In genomic region chr11:74522487-74523209, GRCm38 (mm10) we compare ENCODE assay signal across 9 mouse cellular contexts.
DNase-seq lines count a peak whose midpoint lies in the region; ATAC-seq and TF ChIP-seq lines count a peak whose summit lies in the region.
"Had no signal": no experiment of that assay in that cellular context is flagged by ENCODE, and none has a peak within 500 bp of the region (broad histone marks: within the 10 kb centered on the region; RNA-seq: fewer than 3 reads in every experiment).

No protein-coding gene starts in this region.

- H3K36me3 ChIP-seq in intestine, postnatal 0 days (ENCODE audit: control insufficient read depth, insufficient read depth): no peaks in the 10 kb centered on the region
- H3K36me3 ChIP-seq in liver, embryonic 13.5 days: no peaks in the 10 kb centered on the region
- H3K36me3 ChIP-seq in testis, adult 2 months (ENCODE audit: control insufficient read depth, insufficient read depth, low read length): no peaks in the 10 kb centered on the region

- H3K9ac ChIP-seq in intestine, postnatal 0 days (ENCODE audit: low read depth, low read length): peak overlapping the region; percentile 62
- peak overlapping the region; percentile 47 for H3K9ac ChIP-seq in liver, embryonic 13.5 days

- peak overlapping the region; percentile 91 for H3K27ac ChIP-seq in intestine, postnatal 0 days (ENCODE audit: low read depth, low read length)
- no peak overlapping the region; the same call in 1 of the 2 replicates for H3K27ac ChIP-seq in liver, embryonic 13.5 days
- H3K27ac ChIP-seq in testis, adult 2 months (ENCODE audit: control insufficient read depth, insufficient read depth, low read depth, low read length): no peak overlapping the region
- H3K27ac ChIP-seq: macrophage had no signal

- H3K4me2 ChIP-seq in intestine, postnatal 0 days (replicated peaks; ENCODE audit: low read depth): peak overlapping the region; percentile 92
- peak overlapping the region; percentile 78 for H3K4me2 ChIP-seq in liver, embryonic 13.5 days

- H3K4me1 ChIP-seq in intestine, postnatal 0 days (replicated peaks; ENCODE audit: control insufficient read depth, insufficient read depth, low read length): peaks cover 28% of the 10 kb centered on the region
- peaks cover 43% of the 10 kb centered on the region for H3K4me1 ChIP-seq in liver, embryonic 13.5 days (replicated peaks)
- peaks cover 8% of the 10 kb centered on the region for H3K4me1 ChIP-seq in testis, adult 2 months (ENCODE audit: control insufficient read depth, insufficient read depth, low read length)

- no peaks in the 10 kb centered on the region; the same call in 1 of the 2 replicates for H3K27me3 ChIP-seq in intestine, postnatal 0 days (replicated peaks; ENCODE audit: control insufficient read depth, insufficient read depth, low read length)
- H3K27me3 ChIP-seq in liver, embryonic 13.5 days: peaks cover 76% of the 10 kb centered on the region
- H3K27me3 ChIP-seq in testis, adult 2 months (ENCODE audit: control insufficient read depth, insufficient read depth, low read length): no peaks in the 10 kb centered on the region

- ATAC-seq in cerebellum, adult (ENCODE audit: insufficient number of reproducible peaks, low FRiP score, low TSS enrichment): peak; percentile 36; the same call in 1 of the 2 replicates
- ATAC-seq in intestine, postnatal 0 days: peak; percentile 93
- peak; percentile 40 for ATAC-seq in liver, embryonic 13.5 days (ENCODE audit: low read depth)

- TF ChIP-seq POLR2A in testis, adult 2 months (IDR thresholded peaks at IDR 0.05; ENCODE audit: control insufficient read depth, low read depth, low read length): no peak

- DNase-seq in cerebellum, adult 11-12 months: no peak
- peak; percentile 65 to 68 for DNase-seq in cerebellum, postnatal 10 days
- peak; percentile 80 for DNase-seq in gastrocnemius, postnatal 25 days
- DNase-seq in liver, embryonic 13.5 days: no peak
- peak; percentile 77 for DNase-seq in neural tube, embryonic 10.5 days (ENCODE audit: extremely low spot score, low spot score)

- H3K9me3 ChIP-seq in intestine, postnatal 0 days (ENCODE audit: control insufficient read depth): no peaks in the 10 kb centered on the region
- H3K9me3 ChIP-seq in liver, embryonic 13.5 days (replicated peaks): no peaks in the 10 kb centered on the region

- peak overlapping the region; percentile 58 for H3K4me3 ChIP-seq in intestine, postnatal 0 days (ENCODE audit: low read depth, low read length)
- H3K4me3 ChIP-seq in liver, embryonic 13.5 days (replicated peaks): peak overlapping the region; percentile 63
- H3K4me3 ChIP-seq in testis, adult 2 months (ENCODE audit: control insufficient read depth, low read depth, low read length): peak overlapping the region; percentile 60

- WGBS in intestine, postnatal 0 days: under 1% methylated on average over 65 of the region's 87 CpGs
- 2% methylated on average over 68 of the region's 87 CpGs for WGBS in liver, embryonic 13.5 days (ENCODE audit: insufficient replicate concordance)

- TF ChIP-seq CTCF in intestine, postnatal 0 days (IDR thresholded peaks at IDR 0.05; ENCODE audit: low read depth): peak; percentile 24; the same call in 1 of the 2 replicates
- TF ChIP-seq CTCF in testis, adult 2 months (IDR thresholded peaks at IDR 0.05; ENCODE audit: control insufficient read depth, insufficient read depth, insufficient replicate concordance, low read depth, low read length): no peak

Comparison
In these comparisons a context has a peak if more than half of its experiments do, and no peak if none do; other contexts are left out.
1. DNase-seq: peak in cerebellum, postnatal 10 days (2 of 2), gastrocnemius, postnatal 25 days (single experiment) and neural tube, embryonic 10.5 days (single experiment); none in cerebellum, adult 11-12 months (single experiment) and liver, embryonic 13.5 days (single experiment).
2. ATAC-seq: peak in every context shown above with its lines; median percentile 93 in intestine, postnatal 0 days; 40 in liver, embryonic 13.5 days; 36 in cerebellum, adult.
3. Peak in every context shown above with its lines, with median percentiles within 50 percentile points of each other: H3K4me3 ChIP-seq.